Mouse (Mus musculus): ENCODE measurements at regions not wholly inside any gene's neighbourhood (a gene's known extent, or its start where the extent isn't known, plus 50 kb on each side); places are given as distances from the start of the nearest gene placed in this dataset.
A peak's percentile ranks its signal among the peaks of the same experiment; 100 is the strongest.

DNA sequence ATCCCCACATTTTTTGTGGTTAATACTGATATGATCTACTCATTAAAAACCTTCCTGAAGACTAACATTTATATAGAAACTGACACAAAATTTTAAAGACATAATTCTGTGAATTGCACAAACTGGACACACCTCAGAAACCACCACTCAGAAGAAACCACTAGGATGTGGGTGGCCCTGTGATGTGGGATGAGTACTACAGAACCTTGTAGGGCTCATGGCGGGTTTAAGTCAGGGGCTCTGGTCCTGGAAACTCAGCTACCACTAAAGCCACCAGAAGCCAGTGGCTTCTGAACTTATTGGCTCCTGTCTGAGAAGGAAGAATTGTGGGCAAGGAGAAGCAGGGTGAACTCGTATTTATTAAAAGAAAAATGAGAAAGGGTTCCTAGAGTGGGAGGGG is 464.5 kb downstream of the Cd83 start:
- Histone ChIP-seq H3K4me2 (ENCODE audit: low read length) (no peak overlapping the region), H3K36me3 (ENCODE audit: control insufficient read depth, insufficient read depth, low read length) (no peaks in the 10 kb centered on the region), H3K9me3 (replicated peaks; ENCODE audit: control insufficient read depth, low read length) (no peaks in the 10 kb centered on the region), H3K27me3 (replicated peaks; ENCODE audit: control insufficient read depth, insufficient read depth, low read length) (no peaks in the 10 kb centered on the region), H3K4me1 (ENCODE audit: control insufficient read depth, insufficient read depth, low read length) (peaks cover 6% of the 10 kb centered on the region; the same call in 1 of the 2 replicates), H3K4me3 (ENCODE audit: low read depth, low read length) (no peak overlapping the region), H3K27ac (ENCODE audit: low read depth, low read length) (no peak overlapping the region), H3K9ac (ENCODE audit: low read length) (no peak overlapping the region)
- ATAC-seq (no peak), DNase-seq (ENCODE audit: low spot score) (no peak)
- WGBS, result 95% methylated on average over 2 of the region's 2 CpGs

- Histone ChIP-seq H3K36me3 (ENCODE audit: control insufficient read depth, insufficient read depth, low read length) (no peaks in the 10 kb centered on the region), H3K27me3 (replicated peaks; ENCODE audit: control insufficient read depth, insufficient read depth, low read length) (no peaks in the 10 kb centered on the region), H3K4me1 (ENCODE audit: control insufficient read depth, insufficient read depth, low read length) (peaks cover 6% of the 10 kb centered on the region; the same call in 1 of the 2 replicates), H3K9me3 (replicated peaks; ENCODE audit: control insufficient read depth, low read length) (no peaks in the 10 kb centered on the region), H3K9ac (ENCODE audit: low read length) (no peak overlapping the region), H3K4me3 (ENCODE audit: low read depth, low read length) (no peak overlapping the region), H3K27ac (ENCODE audit: low read depth, low read length) (no peak overlapping the region), H3K4me2 (ENCODE audit: low read length) (no peak overlapping the region)
- 69% methylated on average over 11 of the region's 11 CpGs for WGBS
- peak; percentile 59 for DNase-seq (ENCODE audit: low spot score)
- ATAC-seq, result peak; percentile 50; the same call in 1 of the 2 replicates
Observed at GRCm38 (mm10) chr13:44250474-44251201, 466.1 kb downstream of the Cd83 start.

DNA sequence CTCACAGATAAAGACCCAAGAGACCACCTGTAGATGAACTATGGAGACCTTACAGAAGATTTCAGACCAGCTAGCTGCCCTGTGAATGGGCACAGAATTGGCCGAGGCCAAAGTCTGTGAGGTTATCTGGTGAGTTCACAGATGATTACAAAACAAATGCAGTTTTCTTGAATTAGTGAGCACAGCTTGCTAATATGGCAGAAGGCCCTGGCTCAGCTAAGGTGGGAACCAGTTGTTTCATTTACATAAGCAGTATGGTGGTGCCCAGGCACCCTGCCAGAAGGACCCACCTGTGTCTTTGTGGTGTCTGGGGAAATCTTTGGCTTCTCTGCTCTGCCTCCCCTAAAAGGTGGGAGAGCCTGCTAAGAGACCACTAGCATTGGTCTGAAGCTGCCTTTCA is 466.9 kb downstream of the Cd83 start:
- Histone ChIP-seq H3K9me3 (replicated peaks; ENCODE audit: control insufficient read depth, low read length) (no peaks in the 10 kb centered on the region), H3K4me2 (ENCODE audit: low read length) (no peak overlapping the region), H3K4me3 (ENCODE audit: low read depth, low read length) (no peak overlapping the region), H3K27ac (ENCODE audit: low read depth, low read length) (no peak overlapping the region), H3K27me3 (replicated peaks; ENCODE audit: control insufficient read depth, insufficient read depth, low read length) (no peaks in the 10 kb centered on the region), H3K36me3 (ENCODE audit: control insufficient read depth, insufficient read depth, low read length) (no peaks in the 10 kb centered on the region), H3K9ac (ENCODE audit: low read length) (no peak overlapping the region), H3K4me1 (ENCODE audit: control insufficient read depth, insufficient read depth, low read length) (peaks cover 6% of the 10 kb centered on the region; the same call in 1 of the 2 replicates)
- no peak for ATAC-seq
- DNase-seq (ENCODE audit: low spot score), result peak; percentile 66
- WGBS, result 57% methylated on average over 1 of the region's 1 CpGs

DNA sequence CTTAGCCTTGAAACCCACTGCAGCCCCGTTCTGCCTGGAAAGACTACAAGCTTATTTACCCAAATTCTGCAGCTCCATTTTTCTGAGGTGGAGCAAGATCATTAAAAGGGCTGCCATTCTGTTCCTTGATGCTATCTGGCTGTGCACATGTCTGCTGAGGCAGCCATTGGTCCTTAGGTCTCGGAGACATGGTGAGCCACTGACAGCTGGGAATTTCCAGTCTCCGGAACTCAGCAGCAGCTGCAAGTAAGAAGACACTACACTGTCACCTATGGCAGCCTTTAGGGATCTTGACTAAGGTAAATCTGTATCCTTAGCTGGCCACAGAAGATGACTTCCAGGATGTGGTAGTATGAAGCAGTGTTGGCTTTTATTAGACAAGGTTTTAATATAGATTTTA is 467.9 kb downstream of the Cd83 start:
- no peak overlapping the region for H3K9ac ChIP-seq (ENCODE audit: low read length)
- 86% methylated on average over 3 of the region's 3 CpGs for WGBS
- no peak for ATAC-seq
- no peak overlapping the region for H3K4me2 ChIP-seq (ENCODE audit: low read length)
- no peaks in the 10 kb centered on the region for H3K36me3 ChIP-seq (ENCODE audit: control insufficient read depth, insufficient read depth, low read length)
- no peak for DNase-seq (ENCODE audit: low spot score)
- no peaks in the 10 kb centered on the region for H3K9me3 ChIP-seq (replicated peaks; ENCODE audit: control insufficient read depth, low read length)
- no peak overlapping the region for H3K27ac ChIP-seq (ENCODE audit: low read depth, low read length)
- no peaks in the 10 kb centered on the region for H3K27me3 ChIP-seq (replicated peaks; ENCODE audit: control insufficient read depth, insufficient read depth, low read length)
- H3K4me3 ChIP-seq (ENCODE audit: low read depth, low read length), result no peak overlapping the region
- H3K4me1 ChIP-seq (ENCODE audit: control insufficient read depth, insufficient read depth, low read length), result peaks cover 6% of the 10 kb centered on the region; the same call in 1 of the 2 replicates

- Histone ChIP-seq H3K4me2 (ENCODE audit: low read length) (no peak overlapping the region), H3K36me3 (ENCODE audit: control insufficient read depth, insufficient read depth, low read length) (no peaks in the 10 kb centered on the region), H3K27ac (ENCODE audit: low read depth, low read length) (no peak overlapping the region), H3K4me3 (ENCODE audit: low read depth, low read length) (no peak overlapping the region), H3K9ac (ENCODE audit: low read length) (no peak overlapping the region), H3K9me3 (replicated peaks; ENCODE audit: control insufficient read depth, low read length) (no peaks in the 10 kb centered on the region), H3K4me1 (ENCODE audit: control insufficient read depth, insufficient read depth, low read length) (no peaks in the 10 kb centered on the region), H3K27me3 (replicated peaks; ENCODE audit: control insufficient read depth, insufficient read depth, low read length) (no peaks in the 10 kb centered on the region)
- ATAC-seq (no peak), DNase-seq (ENCODE audit: low spot score) (no peak)
- WGBS, result 94% methylated on average over 10 of the region's 10 CpGs
Observed at GRCm38 (mm10) chr13:44258422-44258821, 470.9 kb upstream of the Jarid2 start.

GRCm38 (mm10) chr13:44260039-44260438 is 469.2 kb upstream of the Jarid2 start:
- WGBS, result 85% methylated on average over 6 of the region's 6 CpGs
- H3K27ac ChIP-seq (ENCODE audit: low read depth, low read length), result no peak overlapping the region
- DNase-seq (ENCODE audit: low spot score) (no peak), ATAC-seq (no peak)
- H3K4me3 ChIP-seq (ENCODE audit: low read depth, low read length), result no peak overlapping the region
- no peaks in the 10 kb centered on the region for H3K36me3 ChIP-seq (ENCODE audit: control insufficient read depth, insufficient read depth, low read length)
- no peak overlapping the region for H3K4me2 ChIP-seq (ENCODE audit: low read length)
- no peaks in the 10 kb centered on the region for H3K9me3 ChIP-seq (replicated peaks; ENCODE audit: control insufficient read depth, low read length)
- H3K27me3 ChIP-seq (replicated peaks; ENCODE audit: control insufficient read depth, insufficient read depth, low read length), result no peaks in the 10 kb centered on the region
- H3K4me1 ChIP-seq (ENCODE audit: control insufficient read depth, insufficient read depth, low read length), result no peaks in the 10 kb centered on the region
- H3K9ac ChIP-seq (ENCODE audit: low read length), result no peak overlapping the region

GRCm38 (mm10) chr13:44260637-44261333 is 468.5 kb upstream of the Jarid2 start:
- no peaks in the 10 kb centered on the region for H3K4me1 ChIP-seq (ENCODE audit: control insufficient read depth, insufficient read depth, low read length)
- H3K36me3 ChIP-seq (ENCODE audit: control insufficient read depth, insufficient read depth, low read length), result no peaks in the 10 kb centered on the region
- WGBS, result 86% methylated on average over 8 of the region's 8 CpGs
- H3K27ac ChIP-seq (ENCODE audit: low read depth, low read length), result no peak overlapping the region
- H3K27me3 ChIP-seq (replicated peaks; ENCODE audit: control insufficient read depth, insufficient read depth, low read length), result no peaks in the 10 kb centered on the region
- H3K9me3 ChIP-seq (replicated peaks; ENCODE audit: control insufficient read depth, low read length), result no peaks in the 10 kb centered on the region
- H3K9ac ChIP-seq (ENCODE audit: low read length), result no peak overlapping the region
- DNase-seq (ENCODE audit: low spot score), result no peak
- no peak for ATAC-seq
- H3K4me3 ChIP-seq (ENCODE audit: low read depth, low read length), result no peak overlapping the region
- H3K4me2 ChIP-seq (ENCODE audit: low read length), result no peak overlapping the region

DNA sequence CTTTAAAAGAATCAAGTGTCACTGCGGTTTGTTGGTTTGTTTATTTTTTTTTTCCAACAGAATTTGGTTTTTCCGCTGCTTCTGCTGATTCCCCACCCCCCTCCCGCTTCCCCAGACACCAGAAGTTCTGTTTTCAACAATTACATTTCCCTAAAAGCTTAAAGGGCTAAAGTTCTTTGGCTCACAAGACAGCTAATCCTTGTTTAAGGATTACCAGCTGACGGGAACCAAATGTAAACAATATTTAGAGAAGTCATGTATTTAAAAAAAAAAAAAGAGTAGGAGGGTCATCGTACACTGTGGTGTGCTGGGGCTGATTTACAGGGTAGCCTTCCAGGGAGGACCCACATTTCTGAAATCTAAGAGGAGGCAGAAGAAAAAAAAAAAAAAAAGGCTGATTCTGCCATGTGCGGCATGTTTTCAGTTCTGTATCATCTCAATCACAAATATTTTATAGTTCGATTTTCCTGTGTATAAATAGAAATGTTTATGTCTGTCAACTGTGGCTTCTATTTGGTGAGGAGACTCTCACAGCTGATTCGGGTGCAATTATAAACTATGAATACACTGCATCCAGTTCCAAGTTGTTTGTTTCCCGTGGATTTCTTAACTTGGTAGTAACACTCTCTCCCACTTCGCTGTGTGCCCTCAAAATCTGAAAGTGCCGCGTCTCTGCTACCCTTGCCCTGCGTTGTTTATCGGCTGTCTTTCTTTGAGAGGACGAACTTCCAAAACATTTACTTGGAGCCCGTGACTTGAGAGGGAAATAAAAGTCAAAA is 456.3 kb upstream of the Jarid2 start:
- Histone ChIP-seq H3K36me3 (ENCODE audit: control insufficient read depth, insufficient read depth, low read length) (no peaks in the 10 kb centered on the region), H3K27me3 (replicated peaks; ENCODE audit: control insufficient read depth, insufficient read depth, low read length) (no peaks in the 10 kb centered on the region), H3K27ac (ENCODE audit: low read depth, low read length) (no peak overlapping the region), H3K4me3 (ENCODE audit: low read depth, low read length) (no peak overlapping the region), H3K4me2 (ENCODE audit: low read length) (no peak overlapping the region), H3K9ac (ENCODE audit: low read length) (no peak overlapping the region), H3K4me1 (ENCODE audit: control insufficient read depth, insufficient read depth, low read length) (no peaks in the 10 kb centered on the region), H3K9me3 (replicated peaks; ENCODE audit: control insufficient read depth, low read length) (no peaks in the 10 kb centered on the region)
- DNase-seq (ENCODE audit: low spot score) (no peak), ATAC-seq (no peak)
- 83% methylated on average over 16 of the region's 16 CpGs for WGBS
